Mouse (Mus musculus) macrophage (primary cell): ENCODE measurements around the gene Atr. TPM values are rescaled to one million over a fixed set of nuclear protein-coding genes. Genes with fewer than 3 reads are reported as not detected.

Source experiments
- H3K27ac ChIP-seq: fragments of 350-480 bp; formaldehyde crosslinking; 2 replicates; pipeline ENCODE4 v1.9.0; 2021
- H3K36me3 ChIP-seq: fragments of 350-480 bp; formaldehyde crosslinking; 2 replicates; pipeline ENCODE4 v1.9.0; 2021; ENCODE audit errors: inconsistent target
- H3K4me3 ChIP-seq: fragments of 350-480 bp; formaldehyde crosslinking; 2 replicates; pipeline ENCODE4 v1.9.0; 2021; ENCODE audit errors: inconsistent target
- H3K79me2 ChIP-seq: fragments of 350-480 bp; formaldehyde crosslinking; 2 replicates; pipeline ENCODE4 v1.9.0; 2021; ENCODE audit errors: inconsistent target
- WGBS: methylation state at CpG from one replicate; pipeline ENCODE4 v1.1.7; 2026; ENCODE audit warnings: inconsistent platforms; ENCODE audit not compliant: missing documents; 5-methylcytosine and 5-hydroxymethylcytosine counted together
- polyA plus RNA-seq: library from polyadenylated mRNA; stranded (reverse); fragments of 250-400 nt; gene quantifications from 3 replicates; pipeline ENCODE4 v1.2.4, GENCODE M21; 2018; ENCODE audit warnings: inconsistent platforms
- total RNA-seq, 78 experiments: library from RNA; depleted of rRNA; stranded (reverse); fragments of 250-400 nt; gene quantifications; 1 replicate in 9 of 78; 2 replicates in 24 of 78; 3 replicates in 43 of 78; 4 replicates in 2 of 78; pipeline ENCODE4 v1.2.4; 2018; ENCODE audit warnings: inconsistent platforms in 56 of 78

The Atr gene
- 10 to 100 TPM; 35.1 to 80.1 (median 58.8) TPM for total RNA-seq (2018; cell fraction: chromatin; rRNA removed)
- total RNA-seq (2018; cell fraction: cytosol; rRNA removed): 1 to 10 TPM; 3.0 to 8.4 (median 4.9) TPM
- 10 to 100 TPM; 18.3 to 76.7 (median 35.1) TPM for total RNA-seq (2018; cell fraction: nucleus; rRNA removed)
- 4.0 to 7.4 TPM (median 4.2 TPM) in 3 replicates for polyA plus RNA-seq

DNA sequence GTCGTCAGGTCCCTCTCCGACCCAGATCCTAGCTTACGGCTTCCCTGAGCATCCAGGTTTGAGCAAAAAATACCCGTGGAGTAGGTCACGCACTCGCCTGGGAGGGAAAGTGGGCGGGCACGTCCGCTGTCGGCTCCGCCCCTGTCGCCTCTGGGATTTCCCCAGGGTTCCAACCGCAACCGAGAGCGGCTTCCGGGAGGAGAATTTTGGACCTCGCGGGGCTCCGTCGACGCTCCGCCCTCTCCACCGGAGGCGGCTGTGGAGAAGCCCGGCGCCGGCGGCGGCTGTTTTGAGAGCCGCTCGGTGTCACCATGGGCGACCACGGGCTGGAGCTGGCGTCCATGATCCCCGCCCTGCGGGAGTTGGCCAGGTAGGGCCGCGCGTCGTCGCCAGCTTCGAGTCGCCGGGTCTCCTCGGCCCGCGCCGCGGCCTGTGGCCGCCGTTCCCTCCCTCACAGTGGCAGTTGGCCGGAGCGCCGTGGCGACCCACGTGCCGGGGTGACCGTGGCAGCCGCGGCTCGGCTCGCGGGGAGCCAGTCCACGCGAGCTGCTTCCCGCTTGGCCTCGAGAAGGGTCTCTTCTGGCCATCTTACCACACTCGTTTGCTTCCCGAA is at the start of gene Atr:
TSS of gene Atr (plus strand) at position 184 of the 613 bp plus-strand sequence.
- H3K36me3 ChIP-seq: no peaks in the 10 kb centered on the region
- under 1% methylated on average over 62 of the region's 69 CpGs for whole genome bisulfite sequencing
- H3K4me3 ChIP-seq: peak within 1 kb of the TSS; percentile 74
- H3K79me2 ChIP-seq: no peaks in the 10 kb centered on the region
- H3K27ac ChIP-seq: peak within 1 kb of the TSS; percentile 35; the same call in 1 of the 2 replicates

DNA sequence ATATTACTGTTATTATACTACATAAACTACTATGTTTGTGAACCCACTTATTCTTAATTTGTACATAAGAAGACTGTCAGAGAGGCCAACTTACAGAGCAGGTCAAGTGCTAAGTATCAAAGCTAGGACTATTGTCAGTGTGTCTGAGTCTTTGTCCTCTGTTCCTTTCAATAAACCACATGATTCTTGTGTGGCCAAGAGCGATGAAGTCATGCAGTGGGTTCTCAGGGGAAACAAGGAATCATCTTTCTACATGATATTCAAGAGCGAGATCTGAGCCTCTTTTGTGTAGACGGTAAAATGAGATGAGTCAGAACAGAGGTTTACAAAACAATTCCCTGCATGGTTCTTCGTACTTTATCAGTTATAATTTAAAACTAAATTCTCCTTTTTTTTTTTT is 47.8 kb upstream of the Atr start:
- H3K27ac ChIP-seq: no peak overlapping the region
- H3K4me3 ChIP-seq: no peak overlapping the region
- H3K36me3 ChIP-seq: no peaks in the 10 kb centered on the region
- 90% methylated on average over 4 of the region's 4 CpGs for WGBS
- H3K79me2 ChIP-seq: no peaks in the 10 kb centered on the region

DNA sequence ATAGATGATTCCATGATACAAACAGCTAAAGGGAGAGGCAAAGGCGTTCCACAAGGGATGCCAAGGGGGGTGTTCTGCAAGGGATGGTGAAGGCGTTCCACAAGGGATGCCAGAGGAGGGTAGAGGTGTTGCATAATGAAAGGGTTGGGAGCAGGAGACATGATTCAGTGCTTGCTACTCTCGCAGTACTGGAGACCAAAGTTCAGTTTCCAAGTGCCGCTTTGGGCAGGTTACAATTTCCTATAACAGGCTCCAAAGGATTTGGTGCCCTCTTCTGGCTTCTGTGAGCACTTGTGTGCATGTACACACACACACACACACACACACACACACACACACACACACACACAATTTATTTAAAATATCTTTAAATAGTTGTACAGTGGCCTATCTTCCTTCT is 45.6 kb upstream of the Atr start:
- WGBS: 87% methylated on average over 3 of the region's 4 CpGs
- Histone ChIP-seq H3K79me2 (no peaks in the 10 kb centered on the region), H3K27ac (no peak overlapping the region), H3K36me3 (no peaks in the 10 kb centered on the region), H3K4me3 (no peak overlapping the region)

DNA sequence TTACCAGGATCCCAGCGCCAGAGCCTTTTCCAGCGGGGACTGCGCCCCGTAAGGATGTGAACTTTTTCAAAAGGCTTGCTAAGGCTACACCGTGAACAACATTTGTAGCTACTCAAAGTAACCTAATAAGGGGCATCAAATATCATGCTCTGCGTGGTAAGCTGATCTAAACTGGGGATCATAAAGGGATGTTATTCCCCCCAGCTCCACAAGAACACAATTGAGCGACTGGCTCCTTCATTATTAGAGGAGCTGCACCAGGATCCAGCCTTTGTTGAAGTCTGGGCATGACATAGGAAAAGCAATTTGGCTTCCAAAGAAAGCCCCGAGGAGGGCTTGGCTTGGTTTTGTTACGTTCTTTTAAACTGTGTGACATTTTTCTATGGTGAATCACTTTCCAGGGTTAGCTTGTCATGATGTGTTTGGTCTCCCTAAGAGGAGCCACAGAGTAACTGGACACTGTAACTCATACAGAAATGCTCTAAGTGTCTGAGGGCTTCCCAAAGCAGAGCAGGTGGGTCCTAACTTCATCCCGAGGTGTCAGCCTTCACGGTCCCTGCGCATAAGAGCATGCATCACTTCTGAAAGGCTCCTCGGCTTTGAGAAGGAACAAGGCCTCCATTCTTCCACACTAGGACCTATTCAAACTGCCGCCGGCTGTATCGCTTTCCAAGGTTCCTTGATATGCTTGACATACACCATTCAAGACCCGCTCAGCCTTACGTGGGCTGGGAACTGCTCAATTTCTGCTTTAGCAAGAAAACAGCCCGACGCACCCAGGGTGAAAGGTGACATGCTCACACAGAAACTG is 43.5 kb upstream of the Atr start:
- Histone ChIP-seq H3K36me3 (no peaks in the 10 kb centered on the region), H3K79me2 (no peaks in the 10 kb centered on the region), H3K27ac (no peak overlapping the region), H3K4me3 (no peak overlapping the region)
- WGBS: 93% methylated on average over 19 of the region's 20 CpGs

DNA sequence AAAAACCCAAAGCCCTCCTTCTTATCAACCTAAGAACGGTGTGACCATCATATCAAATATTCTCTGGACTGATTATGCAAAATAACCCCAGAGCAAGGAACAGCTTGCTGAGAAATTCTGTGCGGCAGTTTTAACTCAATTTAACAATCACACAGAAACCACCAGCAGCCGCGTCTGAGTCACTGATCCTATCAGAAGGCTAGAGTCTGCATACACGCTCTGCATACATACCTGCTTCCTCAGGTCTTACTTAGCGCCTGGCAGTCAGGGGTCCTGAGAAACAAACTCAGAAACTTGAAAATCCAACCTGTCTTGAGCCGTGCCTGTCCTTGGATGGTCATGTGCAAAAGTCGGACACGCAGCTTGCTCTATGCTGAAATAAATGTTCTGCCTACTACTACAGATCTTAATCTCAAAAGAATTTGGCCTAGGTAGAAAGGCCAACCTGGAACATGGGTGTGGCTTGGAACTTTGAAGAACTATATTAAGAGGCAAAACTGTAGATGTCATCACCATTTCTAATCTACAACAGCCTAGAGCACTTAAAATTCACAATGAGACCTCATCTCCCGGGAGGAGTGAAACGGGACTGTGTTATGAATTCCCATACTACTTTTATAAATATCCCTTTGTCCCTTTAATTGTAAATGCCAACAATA is 42.3 kb upstream of the Atr start:
- Histone ChIP-seq H3K4me3 (no peak overlapping the region), H3K36me3 (no peaks in the 10 kb centered on the region), H3K79me2 (no peaks in the 10 kb centered on the region), H3K27ac (no peak overlapping the region)
- 87% methylated on average over 11 of the region's 11 CpGs for WGBS

DNA sequence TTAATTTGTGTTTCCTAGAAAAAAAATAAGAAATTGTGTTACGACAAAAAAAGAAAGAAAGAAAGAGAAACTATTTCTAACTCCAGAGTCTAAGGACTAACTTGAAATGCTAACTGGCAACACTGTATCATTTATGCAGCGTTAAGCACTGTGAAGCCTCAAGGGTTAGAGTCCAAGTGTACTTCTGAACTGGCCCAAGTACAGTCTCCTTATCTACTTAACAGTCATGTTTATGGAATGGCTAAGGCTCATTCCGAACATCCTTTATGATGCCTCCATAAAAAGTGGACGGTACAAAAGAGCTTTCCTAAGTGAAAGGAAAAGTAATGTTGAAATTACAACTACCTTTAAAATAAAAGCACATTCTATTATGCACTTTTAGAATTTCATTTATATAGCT is 41.7 kb upstream of the Atr start:
- WGBS: 70% methylated on average over 4 of the region's 4 CpGs
- Histone ChIP-seq H3K36me3 (no peaks in the 10 kb centered on the region), H3K79me2 (no peaks in the 10 kb centered on the region), H3K27ac (no peak overlapping the region), H3K4me3 (no peak overlapping the region)

DNA sequence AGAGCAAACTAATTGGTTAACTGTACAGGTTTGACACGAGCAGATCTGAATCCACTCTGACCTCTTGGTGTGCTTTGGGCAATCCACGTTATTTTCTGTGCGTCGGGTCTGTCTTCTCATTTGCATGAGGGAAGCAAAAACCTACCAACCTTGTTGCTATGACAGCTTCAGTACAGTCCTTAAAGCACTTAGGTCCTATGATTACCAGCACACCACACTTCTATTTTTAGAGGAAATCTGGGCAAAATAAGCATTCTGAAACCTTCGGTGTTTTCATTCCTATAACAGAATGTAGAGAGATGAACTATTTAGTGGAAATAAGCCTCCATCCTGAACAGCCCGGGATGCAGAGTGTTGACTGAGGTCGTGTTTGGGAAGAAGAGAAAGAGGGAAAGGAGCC is 34.9 kb upstream of the Atr start:
- 84% methylated on average over 7 of the region's 7 CpGs for WGBS
- H3K4me3 ChIP-seq: no peak overlapping the region

DNA sequence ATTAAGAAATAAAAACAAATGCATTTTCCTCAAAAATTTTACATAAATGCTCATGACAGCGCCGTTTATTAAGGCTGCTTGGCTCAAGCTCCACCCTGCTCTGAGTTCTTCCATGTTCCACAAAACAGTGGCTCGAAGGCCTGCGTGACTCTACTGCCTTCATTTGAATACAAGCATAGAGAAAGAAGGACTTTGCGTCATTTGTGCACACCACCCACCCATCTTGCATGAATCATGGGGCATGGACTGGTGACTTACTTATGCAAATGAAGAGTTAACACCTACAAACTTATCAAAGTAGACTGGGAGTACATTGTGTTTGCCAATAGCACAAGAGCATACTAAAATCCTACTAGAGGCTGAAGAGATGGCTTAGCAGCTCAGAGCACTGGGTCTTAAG is 29.8 kb upstream of the Atr start:
- H3K27ac ChIP-seq: no peak overlapping the region
- no peak overlapping the region for H3K4me3 ChIP-seq
- 87% methylated on average over 5 of the region's 5 CpGs for WGBS
- no peaks in the 10 kb centered on the region for H3K36me3 ChIP-seq
- H3K79me2 ChIP-seq: no peaks in the 10 kb centered on the region

More for the DNA sequence above, 34.9 kb upstream of the Atr start:
- no peaks in the 10 kb centered on the region for H3K36me3 ChIP-seq
- no peaks in the 10 kb centered on the region for H3K79me2 ChIP-seq
- no peak overlapping the region for H3K27ac ChIP-seq

- WGBS: 24% methylated on average over 3 of the region's 3 CpGs
- Histone ChIP-seq H3K27ac (no peak overlapping the region), H3K79me2 (no peaks in the 10 kb centered on the region), H3K4me3 (no peak overlapping the region), H3K36me3 (no peaks in the 10 kb centered on the region)
Measured at GRCm38 (mm10) chr9:95832758-95833157, 24.6 kb upstream of the Atr start.

DNA sequence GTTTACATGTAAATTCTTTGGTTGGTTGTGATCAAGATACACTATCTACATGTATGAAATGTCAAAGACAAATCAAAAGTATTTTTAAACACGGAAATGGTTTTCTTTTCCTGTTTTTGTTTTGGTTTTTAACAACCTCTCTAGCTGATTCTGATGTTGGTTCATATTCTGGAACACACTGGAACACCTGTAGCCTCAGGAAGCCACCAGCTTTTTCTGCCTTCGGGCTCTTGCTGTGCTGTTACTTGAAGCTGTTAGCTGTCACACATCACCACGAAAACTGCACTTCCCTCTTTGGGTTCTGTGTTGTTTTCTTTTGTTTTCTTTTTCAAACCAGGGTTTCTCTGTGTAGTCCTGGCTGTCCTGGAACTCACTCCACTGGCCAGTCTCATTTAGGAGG is 22.6 kb upstream of the Atr start:
- H3K4me3 ChIP-seq: no peak overlapping the region
- H3K36me3 ChIP-seq: no peaks in the 10 kb centered on the region
- no peaks in the 10 kb centered on the region for H3K79me2 ChIP-seq
- H3K27ac ChIP-seq: no peak overlapping the region
- WGBS: 0% methylated on average over 3 of the region's 3 CpGs

GRCm38 (mm10) chr9:95835741-95836140 is 21.7 kb upstream of the Atr start:
- 85% methylated on average over 10 of the region's 10 CpGs for WGBS
- Histone ChIP-seq H3K4me3 (no peak overlapping the region), H3K36me3 (no peaks in the 10 kb centered on the region), H3K27ac (no peak overlapping the region), H3K79me2 (no peaks in the 10 kb centered on the region)

DNA sequence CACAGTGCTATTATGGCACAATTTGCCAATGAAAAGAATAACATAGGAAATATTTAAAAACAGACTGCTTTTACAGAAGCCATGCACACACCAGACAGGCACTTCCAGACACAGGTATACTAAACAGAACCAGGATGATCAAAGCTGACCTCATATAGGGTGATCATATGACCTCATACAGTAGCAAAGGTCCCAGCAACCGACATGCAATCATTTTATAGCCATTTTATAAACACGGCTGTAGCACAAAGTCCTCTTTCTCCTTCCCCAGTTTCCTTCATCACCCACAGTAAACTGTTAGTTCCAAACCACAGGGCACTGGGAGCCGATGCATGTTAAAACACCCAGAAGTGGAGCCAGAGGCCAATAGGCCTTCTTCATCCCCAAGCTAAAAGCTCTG is 18.0 kb upstream of the Atr start:
- no peaks in the 10 kb centered on the region for H3K79me2 ChIP-seq
- 95% methylated on average over 3 of the region's 3 CpGs for WGBS
- no peak overlapping the region for H3K4me3 ChIP-seq
- no peaks in the 10 kb centered on the region for H3K36me3 ChIP-seq
- no peak overlapping the region for H3K27ac ChIP-seq

DNA sequence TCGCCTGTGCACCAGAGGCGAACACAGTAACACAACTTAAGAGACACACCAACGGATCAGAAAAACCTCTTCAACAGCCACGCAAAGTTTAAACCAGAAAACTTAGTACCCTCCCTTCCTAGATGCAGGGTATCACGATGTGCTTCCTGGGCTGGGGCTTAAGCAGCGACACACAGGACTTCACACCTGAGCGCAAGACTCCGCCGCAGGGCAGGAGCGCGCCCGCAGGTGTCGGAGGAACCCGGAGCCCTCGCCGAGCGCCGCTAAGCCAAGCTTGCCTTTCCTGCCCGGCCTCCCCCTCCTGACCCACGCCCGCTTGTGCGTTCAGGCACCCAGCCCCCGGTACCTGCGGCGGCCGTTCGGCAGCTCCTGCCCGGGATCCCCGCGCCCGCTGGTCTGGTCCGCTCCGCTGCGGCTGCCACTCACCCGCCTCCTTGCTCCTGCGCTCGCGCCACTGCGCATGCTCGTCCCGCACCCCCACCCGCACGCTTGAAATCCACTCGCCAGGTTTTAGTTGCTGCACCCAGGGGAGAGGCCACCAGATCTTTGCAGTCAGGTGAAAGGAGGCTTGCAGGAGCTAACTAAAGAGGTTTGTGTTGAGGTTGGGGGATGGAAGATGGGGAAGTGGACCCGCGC is 12.5 kb upstream of the Atr start, which contains the start of gene Pls1:
TSS of gene Pls1 (minus strand) at position 487 of the 636 bp plus-strand sequence.
- Histone ChIP-seq H3K4me3 (no peak within 1 kb of the TSS), H3K79me2 (no peaks in the 10 kb centered on the region), H3K36me3 (no peaks in the 10 kb centered on the region), H3K27ac (no peak within 1 kb of the TSS)
- 2% methylated on average over 32 of the region's 46 CpGs for WGBS

GRCm38 (mm10) chr9:95845711-95846110 is 11.7 kb upstream of the Atr start:
- 93% methylated on average over 4 of the region's 4 CpGs for WGBS
- Histone ChIP-seq H3K79me2 (no peaks in the 10 kb centered on the region), H3K36me3 (no peaks in the 10 kb centered on the region), H3K27ac (no peak overlapping the region), H3K4me3 (no peak overlapping the region)
